Mouse (Mus musculus): ENCODE measurements at regions not wholly inside any gene's neighbourhood (a gene's known extent, or its start where the extent isn't known, plus 50 kb on each side); places are given as distances from the start of the nearest gene placed in this dataset.

- TF ChIP-seq GATA1 (IDR thresholded peaks at IDR 0.05; ENCODE audit: borderline replicate concordance, low read length) (no peak), FLI1 (IDR thresholded peaks at IDR 0.05; ENCODE audit: low read length) (no peak)
These were observed 389.4 kb upstream of the 9430069I07Rik start for GRCm38 (mm10) chr15:34747111-34747510.
